Mouse (Mus musculus) G1E (cell line): ENCODE data around the gene Fbxw11.

Experiments used
- CTCF ChIP-seq: IDR thresholded peaks from 2 replicates; pipeline ENCODE4 v1.5.1; 2012; ENCODE audit warnings: low read depth, low read length, inconsistent platforms, mixed read lengths
- TAL1 ChIP-seq: conservative IDR thresholded peaks from 2 replicates; pipeline ENCODE4 v1.6.1; 2012; ENCODE audit warnings: low read depth, low read length, inconsistent platforms, mixed read lengths

GRCm38 (mm10) chr11:32780747-32781536 is 138.4 kb downstream of the Fbxw11 start:
- TF ChIP-seq CTCF: no peak
- no peak for TF ChIP-seq TAL1
